Mouse (Mus musculus): ENCODE data around the gene Cd69.

The Cd69 gene

DNA sequence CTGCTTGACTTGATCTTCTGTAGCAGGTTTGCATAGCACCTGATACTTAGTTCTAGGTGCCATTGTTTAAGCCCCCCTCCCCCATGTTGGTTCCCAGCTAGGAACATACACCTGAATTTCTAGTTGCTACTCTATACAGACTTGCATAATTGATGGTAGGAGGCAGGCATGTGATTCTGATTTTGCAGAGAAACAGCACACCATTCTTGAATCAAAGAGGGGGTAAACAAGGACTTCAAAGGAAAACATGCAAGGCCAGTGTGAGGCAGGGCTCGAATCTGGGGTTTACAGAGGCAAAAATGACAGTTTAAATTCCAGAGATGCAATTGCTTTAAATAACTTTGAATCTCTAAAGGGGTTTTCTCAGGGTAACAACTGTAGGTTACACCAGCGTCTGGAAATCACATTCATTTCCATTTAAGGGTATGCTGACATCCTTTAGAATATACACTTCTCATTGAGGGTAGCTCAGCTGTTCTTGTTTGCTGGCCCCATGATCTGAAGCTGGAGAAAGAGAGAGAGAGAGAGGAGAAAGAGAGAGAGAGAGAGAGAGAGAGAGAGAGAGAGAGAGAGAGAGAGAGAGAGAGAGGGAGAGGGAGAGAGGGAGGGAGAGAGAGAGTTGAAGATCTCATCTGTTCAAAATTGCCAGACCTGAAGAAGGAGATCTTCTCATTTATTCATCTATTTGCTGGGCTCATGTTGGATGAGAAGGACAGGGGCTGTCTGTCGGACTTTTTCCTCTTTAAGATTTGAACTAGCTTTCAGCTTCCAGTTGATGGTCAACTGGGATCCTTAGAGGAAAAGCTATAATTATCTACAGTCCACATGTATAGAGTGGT, 46.1 kb downstream of the Cd69 start:
- ATAC-seq (ENCODE audit: insufficient number of reproducible peaks, low FRiP score, low TSS enrichment): no peak

DNA sequence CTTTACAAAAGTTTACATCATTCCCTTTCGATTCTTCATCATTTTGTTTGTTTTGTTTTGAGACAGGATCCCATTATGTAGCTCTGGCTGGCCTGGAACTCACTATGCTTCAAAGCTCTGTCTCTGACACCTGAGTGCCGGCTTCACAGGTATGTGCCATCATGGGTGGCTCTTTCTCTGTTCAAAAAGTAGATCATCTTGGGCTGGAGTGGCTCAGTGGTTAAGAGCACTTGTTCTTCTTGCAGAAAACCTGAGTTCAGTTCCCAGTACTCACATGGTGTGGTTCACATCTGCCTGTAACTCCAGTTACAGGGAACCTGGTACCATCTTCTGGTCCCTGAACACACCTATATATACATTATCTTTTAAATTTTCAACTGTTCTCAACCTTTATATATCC, 50.2 kb downstream of the Cd69 start:
- no peak for ATAC-seq (ENCODE audit: insufficient number of reproducible peaks, low FRiP score, low TSS enrichment)

DNA sequence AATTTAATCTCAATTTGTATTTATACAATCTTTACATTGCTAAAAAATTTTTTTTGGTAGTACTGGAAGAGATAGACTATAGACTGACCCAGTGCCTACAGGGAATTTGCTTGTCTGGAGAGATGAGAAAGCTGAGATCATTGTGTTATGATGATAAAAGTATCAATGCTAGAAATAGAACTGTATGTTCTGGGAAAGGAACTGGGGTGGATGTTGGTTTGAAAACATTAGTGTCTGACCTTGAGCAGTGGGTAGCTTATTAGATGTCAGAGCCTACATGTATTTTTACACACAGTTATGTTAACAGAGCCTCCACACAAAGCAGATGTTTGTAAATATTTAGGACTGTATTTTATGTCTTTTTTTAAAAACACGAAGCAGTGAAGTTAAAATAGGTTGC, 51.1 kb downstream of the Cd69 start:
- no peak for ATAC-seq (ENCODE audit: insufficient number of reproducible peaks, low FRiP score, low TSS enrichment)

DNA sequence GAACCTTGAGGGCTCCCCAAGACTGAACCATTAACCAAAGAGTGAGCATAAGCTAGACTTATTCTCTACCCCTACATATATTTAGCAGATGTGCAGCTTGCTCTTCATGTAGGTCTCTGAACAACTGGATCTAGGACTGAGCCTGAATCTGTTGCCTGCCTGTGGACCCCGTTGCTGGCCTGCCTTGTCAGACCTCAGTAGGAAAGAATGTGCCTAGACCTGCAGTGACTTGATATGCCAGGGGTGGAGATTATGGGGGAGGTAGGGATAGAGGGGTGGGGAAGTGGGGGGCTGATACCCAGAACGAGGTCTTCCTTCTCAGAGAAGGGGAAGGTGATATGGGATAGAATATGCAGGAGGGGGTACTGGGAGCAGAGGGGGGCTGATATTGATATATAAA, 51.6 kb downstream of the Cd69 start:
- no peak for ATAC-seq (ENCODE audit: insufficient number of reproducible peaks, low FRiP score, low TSS enrichment)

DNA sequence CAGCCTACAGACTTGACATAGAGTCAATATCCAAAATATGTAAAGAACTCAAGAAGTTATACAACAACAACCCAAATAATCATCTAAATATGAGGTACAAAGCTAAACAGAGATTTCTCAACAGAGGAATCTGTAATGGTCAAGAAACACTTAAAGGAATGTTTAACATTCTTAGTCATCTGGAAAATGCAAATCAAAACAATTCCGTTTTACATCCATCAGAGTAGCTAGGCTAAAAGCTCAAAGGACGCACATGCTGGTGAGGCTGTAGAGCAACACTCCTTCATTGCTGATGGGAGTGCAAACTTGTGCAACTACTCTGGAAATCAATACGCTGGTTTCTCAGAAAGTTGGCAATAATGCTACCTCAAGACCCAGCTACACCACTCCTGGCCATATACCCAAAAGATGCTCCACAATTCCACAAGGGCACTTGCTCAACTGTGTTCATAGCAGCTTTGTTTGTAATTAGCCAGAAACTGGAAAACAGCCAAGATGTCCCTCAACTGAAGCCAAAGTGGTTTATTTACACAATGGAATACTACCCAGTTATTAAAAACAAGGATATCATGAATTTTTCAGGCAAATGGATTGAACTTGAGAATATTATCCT, 52.9 kb downstream of the Cd69 start:
- no peak for ATAC-seq (ENCODE audit: insufficient number of reproducible peaks, low FRiP score, low TSS enrichment)

DNA sequence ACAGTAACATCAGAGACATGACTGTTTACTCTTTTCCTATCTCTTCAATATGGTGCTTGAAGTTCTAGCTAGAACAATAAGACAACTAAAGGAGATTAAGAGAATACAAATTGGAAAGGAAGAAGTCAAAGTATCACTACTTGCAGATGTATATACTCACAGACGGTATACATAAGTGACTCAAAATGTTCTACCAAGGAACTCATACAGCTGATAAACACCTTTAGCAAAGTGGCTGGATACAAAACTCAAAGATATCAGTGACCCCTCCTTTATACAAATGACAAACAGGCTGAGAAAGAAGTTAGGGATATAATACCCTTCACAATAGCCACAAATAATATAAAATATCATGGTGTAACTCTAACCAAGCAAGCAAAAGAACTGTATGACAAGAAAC, 54.2 kb downstream of the Cd69 start:
- no peak for ATAC-seq (ENCODE audit: insufficient number of reproducible peaks, low FRiP score, low TSS enrichment)

DNA sequence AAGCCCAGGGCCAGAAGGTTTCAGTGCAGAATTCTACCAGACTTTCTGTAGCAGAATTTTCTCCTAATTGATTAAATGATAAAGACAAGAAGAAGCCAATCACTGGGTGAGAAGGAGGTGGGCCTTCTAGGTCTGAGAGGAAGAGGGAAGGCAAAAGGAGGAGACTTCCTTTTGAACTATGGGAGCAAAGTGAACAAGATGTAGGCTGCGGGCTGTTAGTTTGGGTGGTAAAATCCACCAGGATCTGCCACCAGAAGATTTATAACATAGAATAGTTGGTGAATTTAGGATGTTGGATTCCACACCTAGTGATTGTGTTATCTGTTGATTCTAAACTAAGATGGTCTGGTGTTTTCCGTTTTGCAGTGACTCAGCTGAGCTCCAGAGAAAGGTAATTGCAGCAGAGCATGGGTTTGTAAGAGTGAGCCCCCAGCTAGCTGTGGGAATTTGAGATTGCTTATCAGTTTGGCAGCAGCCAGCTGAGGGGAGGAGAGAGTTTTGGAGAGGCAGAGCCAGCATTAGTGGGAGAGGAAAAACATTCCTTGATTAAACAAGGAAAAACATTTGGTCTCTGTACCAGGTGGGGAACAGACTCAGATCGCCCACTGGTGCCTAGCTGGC, 55.2 kb downstream of the Cd69 start:
- ATAC-seq (ENCODE audit: insufficient number of reproducible peaks, low FRiP score, low TSS enrichment): no peak

DNA sequence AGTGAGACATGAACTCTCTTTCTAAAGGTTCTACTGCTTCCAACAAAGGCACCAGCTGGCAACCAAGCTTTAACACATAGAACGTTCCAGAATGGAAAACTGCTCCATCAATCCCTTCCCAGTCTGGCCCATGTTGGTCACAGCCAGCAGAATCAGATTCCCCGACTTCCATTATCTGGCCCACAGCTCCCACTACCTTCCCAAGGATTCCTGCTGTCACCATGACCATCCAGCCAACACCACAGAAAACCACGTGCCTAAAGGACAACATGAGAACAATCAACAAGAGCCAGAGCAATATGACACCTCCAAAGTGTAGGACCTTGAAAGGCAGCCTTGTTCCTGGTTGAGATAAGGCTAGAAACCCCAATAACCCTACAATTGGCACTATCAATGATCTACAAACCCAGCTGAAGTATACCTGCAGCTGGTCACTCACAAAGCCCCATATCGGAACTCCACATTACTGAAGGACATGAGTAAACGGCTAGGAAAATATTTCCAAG, 57.0 kb downstream of the Cd69 start:
- ATAC-seq (ENCODE audit: insufficient number of reproducible peaks, low FRiP score, low TSS enrichment): no peak

All from cerebellum, adult (tissue).